Mouse (Mus musculus) myocyte (in vitro differentiated cells): ENCODE results near the gene Tmpo. TPM values are rescaled to one million over a fixed set of nuclear protein-coding genes. Genes with fewer than 3 reads are reported as not detected.
"Not testable (repeated sequence)": the region's sequence is repeated elsewhere in the genome, so short reads cannot be mapped to it uniquely, and the experiment has no call there.

Experiments used
- H3K27me3 ChIP-seq: one replicate; pipeline ENCODE4 v1.6.1; 2011; ENCODE audit not compliant: control insufficient read depth, insufficient read depth, insufficient read length
- H3K36me3 ChIP-seq: one replicate; pipeline ENCODE4 v1.6.1; 2011; ENCODE audit not compliant: control insufficient read depth, insufficient read depth
- H3K4me2 ChIP-seq: one replicate; pipeline ENCODE4 v1.6.1; 2011; ENCODE audit warnings: low read depth, control low read depth
- H3K4me3 ChIP-seq: one replicate; pipeline ENCODE4 v1.5.1; 2011; ENCODE audit warnings: mild to moderate bottlenecking, control low read depth, moderate library complexity
- H3K79me2 ChIP-seq: one replicate; pipeline ENCODE4 v1.6.1; 2011; ENCODE audit not compliant: control insufficient read depth, insufficient read depth
- H3ac ChIP-seq: one replicate; pipeline ENCODE4 v1.6.1; 2011; ENCODE audit not compliant: control insufficient read depth, insufficient read length
- CEBPB ChIP-seq: IDR thresholded peaks from 2 replicates; pipeline ENCODE4 v1.6.1; 2011; ENCODE audit warnings: mild to moderate bottlenecking, moderate library complexity; ENCODE audit not compliant: poor library complexity, insufficient read depth, severe bottlenecking
- E2F4 ChIP-seq: IDR thresholded peaks from one replicate; pipeline ENCODE4 v1.6.1; 2011; ENCODE audit warnings: mild to moderate bottlenecking, control low read depth, moderate library complexity; ENCODE audit not compliant: insufficient read depth
- MAX ChIP-seq: IDR thresholded peaks from one replicate; pipeline ENCODE4 v1.6.1; 2011; ENCODE audit warnings: low read depth, mild to moderate bottlenecking, control low read depth
- MYOD1 ChIP-seq, 3 experiments: IDR thresholded peaks; one replicate each; pipeline ENCODE4 v1.6.1; 2011; ENCODE audit warnings: control low read depth in 2 of 3, low read depth in 2 of 3, mild to moderate bottlenecking in 2 of 3, moderate library complexity in 1 of 3; ENCODE audit not compliant: insufficient read length in 2 of 3, control insufficient read depth in 1 of 3
- MYOG ChIP-seq, 3 experiments: IDR thresholded peaks; one replicate each; pipeline ENCODE4 v1.6.1; 2011; ENCODE audit warnings: control low read depth in 2 of 3, low read depth in 2 of 3, mild to moderate bottlenecking in 2 of 3; ENCODE audit not compliant: insufficient read length in 2 of 3, control insufficient read depth in 1 of 3, insufficient read depth in 1 of 3
- POLR2A ChIP-seq: IDR thresholded peaks from one replicate; pipeline ENCODE4 v1.6.1; 2011; ENCODE audit warnings: low read depth, mild to moderate bottlenecking, control low read depth, moderate library complexity; ENCODE audit not compliant: insufficient read length
- POLR2AphosphoS2 ChIP-seq: IDR thresholded peaks from one replicate; pipeline ENCODE4 v1.6.1; 2011; ENCODE audit warnings: low read depth, control low read depth; ENCODE audit not compliant: insufficient read length
- REST ChIP-seq: IDR thresholded peaks from one replicate; pipeline ENCODE4 v1.6.1; 2011; ENCODE audit warnings: mild to moderate bottlenecking, control low read depth, moderate library complexity; ENCODE audit not compliant: insufficient read depth, insufficient read length
- SRF ChIP-seq: IDR thresholded peaks from one replicate; pipeline ENCODE4 v1.6.1; 2011; ENCODE audit warnings: low read depth; ENCODE audit not compliant: control insufficient read depth, insufficient read length
- TCF12 ChIP-seq: IDR thresholded peaks from one replicate; pipeline ENCODE4 v1.6.1; 2011; ENCODE audit warnings: mild to moderate bottlenecking, control low read depth; ENCODE audit not compliant: poor library complexity, insufficient read depth, severe bottlenecking
- TCF3 ChIP-seq: IDR thresholded peaks from one replicate; pipeline ENCODE4 v1.6.1; 2011; ENCODE audit warnings: low read depth, control low read depth; ENCODE audit not compliant: insufficient read length
- USF1 ChIP-seq: IDR thresholded peaks from one replicate; pipeline ENCODE4 v1.6.1; 2011; ENCODE audit warnings: low read depth, mild to moderate bottlenecking, control low read depth, moderate library complexity
- polyA plus RNA-seq: library from polyadenylated mRNA; unstranded; fragments of >200 nt; fragmentation: generic; extraction: Trizol; gene quantifications from one replicate; pipeline ENCODE4 v1.2.1, GENCODE M21; 2012; ENCODE audit warnings: missing spikeins

The Tmpo gene
- polyA plus RNA-seq, 1 experiment: 55.6 TPM

DNA sequence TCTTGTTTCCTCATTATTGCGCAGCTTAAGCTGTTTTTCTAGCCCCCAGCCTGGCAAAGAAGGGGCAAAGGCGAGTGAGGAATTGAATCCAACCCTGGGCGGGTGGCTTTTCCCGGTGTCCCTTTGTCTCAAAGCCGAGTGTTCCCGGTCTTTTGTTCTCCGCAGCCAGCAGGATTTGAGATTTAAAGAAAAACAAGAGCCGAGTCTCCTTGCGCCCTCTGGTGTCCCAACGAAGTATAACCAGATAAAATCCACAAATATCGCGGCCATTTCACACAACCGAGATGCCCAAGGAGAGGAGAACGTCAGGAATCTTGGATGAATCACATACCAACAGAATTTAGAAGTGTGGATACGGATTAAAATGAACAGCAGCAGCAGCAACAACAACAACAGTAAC is 6.8 kb upstream of the Tmpo start:
- peak overlapping the region; percentile 13 for H3K4me3 ChIP-seq
- H3K4me2 ChIP-seq: peak overlapping the region; percentile 82
- TF ChIP-seq TCF12: no peak
- TF ChIP-seq E2F4: peak; percentile 26

GRCm38 (mm10) chr10:91187349-91187748 is 6.2 kb upstream of the Tmpo start:
- H3ac ChIP-seq: no peak overlapping the region
- TF ChIP-seq MYOG (IDR thresholded peaks at IDR 0.05; ENCODE audit: control insufficient read depth in 1 of 3, insufficient read depth in 1 of 3, insufficient read length in 2 of 3, low read depth in 2 of 3) (no peak), USF1 (no peak), MAX (no peak), TCF12 (no peak), POLR2A (no peak), MYOD1 (IDR thresholded peaks at IDR 0.05; ENCODE audit: control insufficient read depth in 1 of 3, insufficient read length in 2 of 3, low read depth in 2 of 3) (no peak), CEBPB (no peak), TCF3 (no peak), POLR2AphosphoS2 (no peak)
- peak overlapping the region; percentile 13 for H3K4me3 ChIP-seq
- no peaks in the 10 kb centered on the region for H3K79me2 ChIP-seq
- H3K27me3 ChIP-seq: no peaks in the 10 kb centered on the region
- H3K4me2 ChIP-seq: peak overlapping the region; percentile 82
- no peaks in the 10 kb centered on the region for H3K36me3 ChIP-seq

More for the DNA sequence above, 6.8 kb upstream of the Tmpo start:
- Histone ChIP-seq H3K79me2 (no peaks in the 10 kb centered on the region), H3ac (no peak overlapping the region), H3K27me3 (no peaks in the 10 kb centered on the region), H3K36me3 (no peaks in the 10 kb centered on the region)

DNA sequence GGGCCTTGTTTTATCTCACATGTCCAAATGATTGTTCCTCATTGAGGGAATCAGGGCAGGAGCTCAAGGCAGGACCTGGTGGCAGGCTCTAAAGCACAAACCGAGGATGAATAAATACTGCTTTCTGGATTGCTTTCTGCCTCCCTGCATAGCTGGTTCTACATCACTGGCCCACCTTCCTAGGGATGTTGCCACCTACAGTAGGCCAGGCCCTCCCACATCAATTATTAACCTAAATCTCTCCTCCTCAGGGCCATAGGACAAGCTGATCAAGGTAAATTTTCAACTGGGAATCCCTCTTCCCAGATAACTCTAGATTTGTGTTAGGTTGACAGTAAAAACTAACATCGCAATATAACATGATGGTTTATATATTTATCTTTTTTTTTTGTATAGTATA is 4.6 kb upstream of the Tmpo start:
- no peaks in the 10 kb centered on the region for H3K27me3 ChIP-seq
- no peak for TF ChIP-seq POLR2A
- no peak for TF ChIP-seq MYOG (IDR thresholded peaks at IDR 0.05; ENCODE audit: control insufficient read depth in 1 of 3, insufficient read depth in 1 of 3, insufficient read length in 2 of 3, low read depth in 2 of 3)
- no peak for TF ChIP-seq TCF3
- TF ChIP-seq MYOD1 (IDR thresholded peaks at IDR 0.05; ENCODE audit: control insufficient read depth in 1 of 3, insufficient read length in 2 of 3, low read depth in 2 of 3): no peak
- TF ChIP-seq POLR2AphosphoS2: no peak
- TF ChIP-seq MAX: no peak
- no peak for TF ChIP-seq E2F4
- no peak for TF ChIP-seq USF1
- TF ChIP-seq CEBPB: no peak
- TF ChIP-seq SRF: no peak
- no peak for TF ChIP-seq TCF12
- TF ChIP-seq REST: no peak
- H3ac ChIP-seq: no peak overlapping the region
- H3K4me3 ChIP-seq: no peak overlapping the region
- no peaks in the 10 kb centered on the region for H3K36me3 ChIP-seq
- no peak overlapping the region for H3K4me2 ChIP-seq
- H3K79me2 ChIP-seq: no peaks in the 10 kb centered on the region

DNA sequence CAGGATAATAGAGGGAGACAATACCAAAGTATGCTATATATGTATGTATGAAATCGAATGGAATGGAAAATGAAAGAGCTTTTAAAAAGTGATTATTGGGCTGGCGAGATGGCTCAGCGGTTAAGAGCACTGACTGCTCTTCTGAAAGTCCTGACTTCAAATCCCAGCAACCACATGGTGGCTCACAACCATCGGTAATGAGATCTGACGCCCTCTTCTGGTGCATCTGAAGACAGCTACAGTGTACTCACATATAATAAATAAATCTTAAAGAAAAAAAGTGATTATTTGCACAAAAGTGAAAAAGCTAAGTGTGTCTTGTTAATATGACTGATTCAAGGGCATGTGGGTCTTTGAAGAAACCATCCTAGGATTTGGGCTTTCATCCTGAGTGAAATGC is 3.8 kb upstream of the Tmpo start:
- not testable (repeated sequence) for H3ac ChIP-seq, H3K27me3 ChIP-seq, H3K4me3 ChIP-seq, H3K79me2 ChIP-seq, H3K36me3 ChIP-seq, H3K4me2 ChIP-seq

- Histone ChIP-seq H3K79me2 (no peaks in the 10 kb centered on the region), H3K4me2 (peak overlapping the region; percentile 98), H3K36me3 (no peaks in the 10 kb centered on the region), H3ac (no peak overlapping the region), H3K27me3 (no peaks in the 10 kb centered on the region), H3K4me3 (peak overlapping the region; percentile 64)
- TF ChIP-seq CEBPB (0 out of 2 replicates have a peak, but pooled peaks have one; percentile 24), E2F4 (no peak), TCF12 (peak; percentile 13), POLR2A (peak; percentile 66), MAX (peak; percentile 1), POLR2AphosphoS2 (peak; percentile 13), MYOG (IDR thresholded peaks at IDR 0.05; ENCODE audit: control insufficient read depth in 1 of 3, insufficient read depth in 1 of 3, insufficient read length in 2 of 3, low read depth in 2 of 3) (peak; percentile 24 to 83 (median 57)), SRF (peak; percentile 98), MYOD1 (IDR thresholded peaks at IDR 0.05; ENCODE audit: control insufficient read depth in 1 of 3, insufficient read length in 2 of 3, low read depth in 2 of 3) (peak; percentile 35 to 93 (median 92)), USF1 (no peak), REST (no peak), TCF3 (no peak)
Observed at GRCm38 (mm10) chr10:91183316-91183715, 2.2 kb upstream of the Tmpo start.
